Mouse (Mus musculus) gonadal fat pad, adult 2 months (tissue): ENCODE results near the gene Chrm5. TPM values are rescaled to one million over a fixed set of nuclear protein-coding genes. Genes with fewer than 3 reads are reported as not detected.

Experiments used
- polyA plus RNA-seq: library from polyadenylated mRNA; depleted of rRNA; stranded (reverse); fragments of >200 nt; gene quantifications from 2 replicates; pipeline ENCODE4 v1.2.3, GENCODE M21; 2012; rRNA removed

Gene Chrm5
- polyA plus RNA-seq, 1 experiment: not detected

Other genes starting within 250 kb of the Chrm5 start
- gene Lpcat4, start 241.3 kb downstream of the Chrm5 start, polyA plus RNA-seq: 9.8 and 13.7 TPM in 2 replicates
- gene Nutm1, start 221.5 kb downstream of the Chrm5 start, polyA plus RNA-seq: 0.03 TPM in 1 of 2 replicates, not detected in the other
- gene Nop10, start 218.8 kb downstream of the Chrm5 start, polyA plus RNA-seq: 115 and 152 TPM in 2 replicates
- gene Slc12a6, start 214.9 kb downstream of the Chrm5 start, polyA plus RNA-seq: 23.4 and 25.2 TPM in 2 replicates
- not detected in 2 replicates for gene Gm21985, start 214.5 kb downstream of the Chrm5 start, polyA plus RNA-seq
- 133 and 158 TPM in 2 replicates for gene Emc4, start 112.7 kb downstream of the Chrm5 start, polyA plus RNA-seq
- 3.8 and 3.9 TPM in 2 replicates for gene Katnbl1, start 101.6 kb downstream of the Chrm5 start, polyA plus RNA-seq
- gene Emc7, start 25.8 kb downstream of the Chrm5 start, polyA plus RNA-seq: 12.9 and 13.1 TPM in 2 replicates
- gene Aven, start 12.2 kb upstream of the Chrm5 start, polyA plus RNA-seq: 5.2 and 5.6 TPM in 2 replicates